Mouse (Mus musculus) kidney, postnatal 0 days (tissue): ENCODE measurements around the gene Olfm1. TPM values are rescaled to one million over a fixed set of nuclear protein-coding genes. Genes with fewer than 3 reads are reported as not detected.

Experiments
- ATAC-seq: fragments of 200-750 bp; cut with Nextera tagmentation; replicated peaks from 2 replicates; pipeline ENCODE4 v1.8.0; 2017; ENCODE audit warnings: low read depth, moderate number of reproducible peaks, moderate TSS enrichment, moderate library complexity; ENCODE audit not compliant: low FRiP score
- DNase-seq: peaks from one replicate; pipeline ENCODE4 v3.0.0-alpha.2; 2016; ENCODE audit warnings: low spot score
- H3K27ac ChIP-seq: fragments of 300-500 bp; sonication (generic); 2 replicates; pipeline ENCODE4 v1.5.1; 2014; ENCODE audit warnings: mild to moderate bottlenecking
- H3K27me3 ChIP-seq: fragments of 300-500 bp; sonication (generic); 2 replicates; pipeline ENCODE4 v1.6.1; 2014; ENCODE audit warnings: low read length, mixed read lengths; ENCODE audit not compliant: insufficient read depth
- H3K36me3 ChIP-seq: fragments of 300-500 bp; sonication (generic); 2 replicates; pipeline ENCODE4 v1.6.1; 2014; ENCODE audit warnings: low read length, mixed read lengths; ENCODE audit not compliant: insufficient read depth
- H3K4me1 ChIP-seq: fragments of 300-500 bp; sonication (generic); replicated peaks from 2 replicates; pipeline ENCODE4 v1.6.1; 2014; ENCODE audit warnings: antibody characterized with exemption, low read length, mixed read lengths; ENCODE audit not compliant: insufficient read depth
- H3K4me2 ChIP-seq: fragments of 300-500 bp; sonication (generic); 2 replicates; pipeline ENCODE4 v1.6.1; 2014; ENCODE audit warnings: mild to moderate bottlenecking, low read length, moderate library complexity, mixed read lengths
- H3K4me3 ChIP-seq: fragments of 300-500 bp; sonication (generic); replicated peaks from 2 replicates; pipeline ENCODE4 v1.5.1; 2014; ENCODE audit warnings: low read depth, low read length
- H3K9ac ChIP-seq: fragments of 300-500 bp; sonication (generic); 2 replicates; pipeline ENCODE4 v1.6.1; 2014; ENCODE audit warnings: low read depth, low read length
- H3K9me3 ChIP-seq: fragments of 300-500 bp; sonication (generic); replicated peaks from 2 replicates; pipeline ENCODE4 v1.6.1; 2016; ENCODE audit warnings: low read length, inconsistent platforms, mixed read lengths
- CTCF ChIP-seq: IDR thresholded peaks from 2 replicates; pipeline ENCODE4 v1.5.1; 2016; ENCODE audit warnings: antibody characterized with exemption, low read depth, mild to moderate bottlenecking, moderate library complexity
- WGBS: fragments of 180-500 bp; shearing (Covaris S2); extraction: QIAGEN DNeasy Blood & Tissue Kit; methylation state at CpG from one replicate; pipeline ENCODE4 v1.1.7; 2014; 5-methylcytosine and 5-hydroxymethylcytosine counted together
- polyA plus RNA-seq: library from polyadenylated mRNA; unstranded; fragments of >200 nt; fragmentation: Nextera tagmentation; extraction: Ambion mirVana; gene quantifications from 2 replicates; pipeline ENCODE4 v1.2.1, GENCODE M21; 2015

Olfm1 gene
- polyA plus RNA-seq, 1 experiment from 2014 or later, result 13.8 TPM

DNA sequence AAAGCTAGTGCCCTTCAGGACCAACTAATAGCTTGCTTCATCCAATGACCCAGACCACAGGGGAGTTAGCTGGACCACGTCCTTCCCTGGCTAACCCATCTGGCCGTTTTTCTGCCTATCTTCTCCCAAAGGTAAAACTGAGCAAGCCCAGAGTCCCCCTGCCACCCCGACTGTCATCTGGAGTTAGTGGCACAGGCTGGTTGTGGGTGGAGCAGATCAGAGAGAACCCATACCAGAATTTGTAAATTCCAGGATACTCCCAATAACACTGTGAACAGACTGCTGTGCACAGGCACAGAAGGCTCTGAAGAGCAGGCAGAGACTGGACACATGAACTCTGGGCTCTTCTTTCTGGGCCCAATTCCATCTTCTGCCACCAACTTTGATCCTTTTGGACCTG, 82.6 kb downstream of the Olfm1 start:
- Histone ChIP-seq H3K4me3 (no peak overlapping the region), H3K27ac (no peak overlapping the region), H3K27me3 (0 out of 2 replicates have a peak, but pooled peaks cover 4% of the 10 kb centered on the region), H3K9me3 (no peaks in the 10 kb centered on the region), H3K9ac (no peak overlapping the region), H3K4me2 (no peak overlapping the region), H3K4me1 (no peaks in the 10 kb centered on the region), H3K36me3 (no peaks in the 10 kb centered on the region)
- ATAC-seq, result no peak
- no peak for TF ChIP-seq CTCF
- WGBS, result 72% methylated on average over 3 of the region's 3 CpGs
- no peak for DNase-seq

GRCm38 (mm10) chr2:28278150-28278549, 85.4 kb downstream of the Olfm1 start:
- H3K27me3 ChIP-seq, result 0 out of 2 replicates have a peak, but pooled peaks cover 4% of the 10 kb centered on the region
- peak; percentile 72 for TF ChIP-seq CTCF
- no peaks in the 10 kb centered on the region for H3K4me1 ChIP-seq
- DNase-seq (peak; percentile 85), ATAC-seq (no peak)
- H3K36me3 ChIP-seq, result no peaks in the 10 kb centered on the region
- H3K4me2 ChIP-seq, result no peak overlapping the region
- no peaks in the 10 kb centered on the region for H3K9me3 ChIP-seq
- H3K27ac ChIP-seq, result no peak overlapping the region
- H3K9ac ChIP-seq, result no peak overlapping the region
- WGBS, result 15% methylated on average over 7 of the region's 7 CpGs
- no peak overlapping the region for H3K4me3 ChIP-seq

- TF ChIP-seq CTCF, result no peak
- Histone ChIP-seq H3K4me2 (no peak overlapping the region), H3K36me3 (no peaks in the 10 kb centered on the region), H3K4me3 (no peak overlapping the region), H3K27ac (no peak overlapping the region), H3K9me3 (no peaks in the 10 kb centered on the region), H3K9ac (no peak overlapping the region), H3K27me3 (0 out of 2 replicates have a peak, but pooled peaks cover 4% of the 10 kb centered on the region), H3K4me1 (no peaks in the 10 kb centered on the region)
- WGBS, result 84% methylated on average over 10 of the region's 10 CpGs
- ATAC-seq (no peak), DNase-seq (no peak)
Observed at GRCm38 (mm10) chr2:28278853-28279252, 86.1 kb downstream of the Olfm1 start.

Other genes starting within 250 kb of the Olfm1 start
- not detected in 2 replicates for gene Fcnb, start 108.1 kb upstream of the Olfm1 start, polyA plus RNA-seq